Mouse (Mus musculus) myocyte (in vitro differentiated cells): ENCODE results near the gene Ovgp1.

ENCODE experiments used
- POLR2A ChIP-seq: IDR thresholded peaks from one replicate; pipeline ENCODE4 v1.6.1; 2011; ENCODE audit warnings: low read depth, mild to moderate bottlenecking, control low read depth, moderate library complexity; ENCODE audit not compliant: insufficient read length
- USF1 ChIP-seq: IDR thresholded peaks from one replicate; pipeline ENCODE4 v1.6.1; 2011; ENCODE audit warnings: low read depth, mild to moderate bottlenecking, control low read depth, moderate library complexity

- TF ChIP-seq USF1 (no peak), POLR2A (no peak)
Observed at GRCm38 (mm10) chr3:105932240-105933071, 41.1 kb upstream of the Ovgp1 start, which contains the start of gene I830077J02Rik.
